ENCODE assay signal across 20 mouse cellular contexts in the genomic region with DNA sequence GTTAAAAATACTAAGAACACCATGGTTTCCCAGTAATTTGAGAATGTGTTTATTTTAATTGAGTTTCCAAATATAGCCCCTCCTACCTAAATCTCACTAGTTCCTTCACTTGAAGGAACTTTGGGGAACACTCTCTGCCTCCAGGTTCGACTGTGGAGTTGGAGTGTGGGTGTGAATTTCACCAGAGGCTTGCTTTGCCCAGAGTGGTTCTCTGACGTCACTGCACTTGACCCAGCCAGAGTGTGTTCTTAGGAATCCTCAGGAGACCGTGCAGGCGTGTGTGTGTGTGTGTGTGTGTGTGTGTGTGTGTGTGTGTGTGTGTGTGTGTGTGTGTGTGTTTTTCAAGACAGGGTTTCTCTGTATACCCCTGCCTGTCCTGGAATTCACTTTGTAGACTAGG. TPM values are rescaled to one million over a fixed set of nuclear protein-coding genes. Genes with fewer than 3 reads are reported as not detected.
DNase-seq lines count a peak whose midpoint lies in the region; ATAC-seq and TF ChIP-seq lines count a peak whose summit lies in the region.
"Had no signal": no experiment of that assay in that cellular context is flagged by ENCODE, and none has a peak within 500 bp of the region (broad histone marks: within the 10 kb centered on the region; RNA-seq: fewer than 3 reads in every experiment).

No protein-coding gene starts in this region.

- ATAC-seq in kidney, postnatal 0 days (replicated peaks; ENCODE audit: low FRiP score, low read depth) = no peak
- ATAC-seq in kidney, embryonic 14.5 days (ENCODE audit: low FRiP score, low TSS enrichment) = no peak
- ATAC-seq in stomach, postnatal 0 days (ENCODE audit: low FRiP score, low TSS enrichment) = no peak
- no peak for ATAC-seq in hindbrain, embryonic 16.5 days
- ATAC-seq: activated CD4-positive, CD25-positive, alpha-beta regulatory T cell, adult 4 months; intestine, embryonic 16.5 days; Patski had no signal

- 12% methylated on average over 4 of the region's 4 CpGs for WGBS in kidney, postnatal 0 days
- WGBS in kidney, embryonic 14.5 days = 17% methylated on average over 4 of the region's 4 CpGs
- 12% methylated on average over 4 of the region's 4 CpGs for WGBS in stomach, postnatal 0 days
- 49% methylated on average over 4 of the region's 4 CpGs for WGBS in hindbrain, embryonic 16.5 days

- H3K36me3 ChIP-seq in kidney, postnatal 0 days (ENCODE audit: insufficient read depth, low read length) = no peaks in the 10 kb centered on the region
- H3K36me3 ChIP-seq in kidney, embryonic 14.5 days (ENCODE audit: control insufficient read depth, insufficient read depth, low read length) = no peaks in the 10 kb centered on the region
- H3K36me3 ChIP-seq in stomach, postnatal 0 days (ENCODE audit: control insufficient read depth, insufficient read depth, low read length) = no peaks in the 10 kb centered on the region
- H3K36me3 ChIP-seq in hindbrain, embryonic 16.5 days (ENCODE audit: control insufficient read depth, insufficient read depth, low read length) = no peaks in the 10 kb centered on the region
- H3K36me3 ChIP-seq: forebrain, embryonic 12.5 days; heart, embryonic 12.5 days; kidney, embryonic 15.5 days; neural tube, embryonic 15.5 days had no signal

- intact Hi-C loops in heart, postnatal 14 days (cut with DNase I) = no loop called here

- no peak overlapping the region for H3K27ac ChIP-seq in kidney, postnatal 0 days
- H3K27ac ChIP-seq in kidney, embryonic 14.5 days (ENCODE audit: low read depth, low read length) = no peak overlapping the region
- H3K27ac ChIP-seq in stomach, postnatal 0 days (replicated peaks) = no peak overlapping the region
- no peak overlapping the region for H3K27ac ChIP-seq in hindbrain, embryonic 16.5 days (ENCODE audit: low read depth, low read length)
- H3K27ac ChIP-seq: forebrain, embryonic 12.5 days; hindbrain, embryonic 14.5 days; kidney, embryonic 15.5 days; liver, embryonic 14.5 days; neural tube, embryonic 15.5 days had no signal

- H3K9me3 ChIP-seq in kidney, postnatal 0 days (replicated peaks; ENCODE audit: low read length) = no peaks in the 10 kb centered on the region
- H3K9me3 ChIP-seq in kidney, embryonic 14.5 days (ENCODE audit: control insufficient read depth, low read length) = no peaks in the 10 kb centered on the region
- H3K9me3 ChIP-seq in stomach, postnatal 0 days (ENCODE audit: control insufficient read depth, low read length) = no peaks in the 10 kb centered on the region
- H3K9me3 ChIP-seq in hindbrain, embryonic 16.5 days (ENCODE audit: control insufficient read depth, low read length) = no peaks in the 10 kb centered on the region
- H3K9me3 ChIP-seq: forebrain, embryonic 12.5 days; heart, embryonic 12.5 days; kidney, embryonic 15.5 days; neural tube, embryonic 15.5 days had no signal

- H3K27me3 ChIP-seq in kidney, postnatal 0 days (ENCODE audit: insufficient read depth, low read length) = no peaks in the 10 kb centered on the region
- H3K27me3 ChIP-seq in kidney, embryonic 14.5 days (ENCODE audit: control insufficient read depth, insufficient read depth, low read length) = no peaks in the 10 kb centered on the region
- no peaks in the 10 kb centered on the region for H3K27me3 ChIP-seq in stomach, postnatal 0 days (ENCODE audit: control insufficient read depth, insufficient read depth, low read length)
- H3K27me3 ChIP-seq in hindbrain, embryonic 16.5 days (replicated peaks; ENCODE audit: control insufficient read depth, insufficient read depth, low read length) = no peaks in the 10 kb centered on the region
- H3K27me3 ChIP-seq: forebrain, embryonic 12.5 days; heart, embryonic 12.5 days; kidney, embryonic 15.5 days; neural tube, embryonic 15.5 days; Patski had no signal

- H3K9ac ChIP-seq in kidney, postnatal 0 days (ENCODE audit: low read depth, low read length) = no peak overlapping the region
- H3K9ac ChIP-seq in kidney, embryonic 14.5 days (ENCODE audit: low read depth, low read length) = no peak overlapping the region
- H3K9ac ChIP-seq in stomach, postnatal 0 days (ENCODE audit: low read length) = no peak overlapping the region
- H3K9ac ChIP-seq in hindbrain, embryonic 16.5 days (ENCODE audit: low read depth, low read length) = no peak overlapping the region
- H3K9ac ChIP-seq: forebrain, embryonic 12.5 days; heart, embryonic 12.5 days; hindbrain, embryonic 14.5 days; kidney, embryonic 15.5 days; liver, embryonic 14.5 days; neural tube, embryonic 15.5 days had no signal

- no peak for TF ChIP-seq EP300 in stomach, postnatal 0 days (optimal IDR thresholded peaks at IDR 0.05)

- no peak overlapping the region for H3K4me3 ChIP-seq in kidney, postnatal 0 days (replicated peaks; ENCODE audit: low read depth, low read length)
- H3K4me3 ChIP-seq in kidney, embryonic 14.5 days (ENCODE audit: low read length) = no peak overlapping the region
- no peak overlapping the region for H3K4me3 ChIP-seq in stomach, postnatal 0 days (ENCODE audit: low read depth, low read length)
- no peak overlapping the region for H3K4me3 ChIP-seq in hindbrain, embryonic 16.5 days (ENCODE audit: low read length)
- H3K4me3 ChIP-seq: forebrain, embryonic 12.5 days; heart, embryonic 12.5 days; kidney, embryonic 15.5 days; neural tube, embryonic 15.5 days had no signal

- peak; percentile 56 for DNase-seq in kidney, postnatal 0 days (ENCODE audit: low spot score)
- peak; percentile 90 for DNase-seq in brain, adult 2 months (ENCODE audit: low read depth, low spot score)
- peak; percentile 76 for DNase-seq in lung, postnatal 10 days
- peak; percentile 56 for DNase-seq in stomach, postnatal 0 days (ENCODE audit: low spot score)
- DNase-seq in heart, postnatal 14 days = no peak
- DNase-seq: cerebellum, adult 9-10 months; heart, adult 11 months; midbrain, embryonic 14.5 days; thymus, postnatal 36 days had no signal

- no peak for TF ChIP-seq CTCF in kidney, postnatal 0 days (IDR thresholded peaks at IDR 0.05; ENCODE audit: low read depth)
- TF ChIP-seq CTCF in stomach, postnatal 0 days (IDR thresholded peaks at IDR 0.05; ENCODE audit: low read depth) = no peak

- H3K4me1 ChIP-seq in kidney, postnatal 0 days (replicated peaks; ENCODE audit: insufficient read depth, low read length) = 0 out of 2 replicates have a peak, but pooled peaks cover 8% of the 10 kb centered on the region
- peaks cover 11% of the 10 kb centered on the region; the same call in 1 of the 2 replicates for H3K4me1 ChIP-seq in kidney, embryonic 14.5 days (ENCODE audit: control insufficient read depth, insufficient read depth, low read length)
- no peaks in the 10 kb centered on the region for H3K4me1 ChIP-seq in stomach, postnatal 0 days (replicated peaks; ENCODE audit: control insufficient read depth, insufficient read depth)
- H3K4me1 ChIP-seq in hindbrain, embryonic 16.5 days (ENCODE audit: control insufficient read depth, insufficient read depth, low read depth, low read length) = peaks cover 8% of the 10 kb centered on the region

- no peak overlapping the region for H3K4me2 ChIP-seq in kidney, postnatal 0 days (ENCODE audit: low read length)
- no peak overlapping the region for H3K4me2 ChIP-seq in kidney, embryonic 14.5 days (replicated peaks; ENCODE audit: low read depth, low read length)
- H3K4me2 ChIP-seq in stomach, postnatal 0 days (replicated peaks; ENCODE audit: low read depth) = no peak overlapping the region
- H3K4me2 ChIP-seq in hindbrain, embryonic 16.5 days (ENCODE audit: low read length) = no peak overlapping the region
- H3K4me2 ChIP-seq: forebrain, embryonic 12.5 days; heart, embryonic 12.5 days; hindbrain, embryonic 14.5 days; kidney, embryonic 15.5 days; neural tube, embryonic 15.5 days had no signal

RNA-seq across cellular contexts. Expression of a gene that starts 4.8 kb away (rescaled TPM):
- 23.6 and 23.7 TPM in 2 replicates for polyA plus RNA-seq in kidney, postnatal 0 days (2015; fragmentation: Nextera tagmentation; extraction: Ambion mirVana)
- polyA plus RNA-seq in kidney, embryonic 14.5 days (2014; fragmentation: Nextera tagmentation; extraction: Ambion mirVana) = 18.2 and 30.1 TPM in 2 replicates
- 12.4 and 12.7 TPM in 2 replicates for polyA plus RNA-seq in stomach, postnatal 0 days (2015; fragmentation: Nextera tagmentation; extraction: Ambion mirVana)
- total RNA-seq in heart, postnatal 14 days (2021) = 1 to 10 TPM; 7.6 to 8.5 TPM
- 21.3 and 24.8 TPM in 2 replicates for polyA plus RNA-seq in hindbrain, embryonic 16.5 days (2015; fragmentation: Nextera tagmentation; extraction: Ambion mirVana)

RNA-seq across cellular contexts. Expression of a gene that starts 7.7 kb away (rescaled TPM):
- polyA plus RNA-seq in kidney, postnatal 0 days (2015; fragmentation: Nextera tagmentation; extraction: Ambion mirVana) = 10.7 and 11.2 TPM in 2 replicates
- polyA plus RNA-seq in kidney, embryonic 14.5 days (2014; fragmentation: Nextera tagmentation; extraction: Ambion mirVana) = 4.4 and 7.4 TPM in 2 replicates
- 11.2 and 11.9 TPM in 2 replicates for polyA plus RNA-seq in stomach, postnatal 0 days (2015; fragmentation: Nextera tagmentation; extraction: Ambion mirVana)
- total RNA-seq in heart, postnatal 14 days (2021) = 10 to 100 TPM; 53.0 to 56.9 TPM
- 4.7 and 5.0 TPM in 2 replicates for polyA plus RNA-seq in hindbrain, embryonic 16.5 days (2015; fragmentation: Nextera tagmentation; extraction: Ambion mirVana)

RNA-seq across cellular contexts. Expression of a gene that starts 12.1 kb away (rescaled TPM):
- 34.5 and 35.1 TPM in 2 replicates for polyA plus RNA-seq in kidney, postnatal 0 days (2015; fragmentation: Nextera tagmentation; extraction: Ambion mirVana)
- 29.2 and 35.8 TPM in 2 replicates for polyA plus RNA-seq in kidney, embryonic 14.5 days (2014; fragmentation: Nextera tagmentation; extraction: Ambion mirVana)
- 22.2 and 23.5 TPM in 2 replicates for polyA plus RNA-seq in stomach, postnatal 0 days (2015; fragmentation: Nextera tagmentation; extraction: Ambion mirVana)
- total RNA-seq in heart, postnatal 14 days (2021) = 10 to 100 TPM; 13.9 to 14.5 TPM
- polyA plus RNA-seq in hindbrain, embryonic 16.5 days (2015; fragmentation: Nextera tagmentation; extraction: Ambion mirVana) = 35.4 and 35.7 TPM in 2 replicates

RNA-seq across cellular contexts. Expression of a gene that starts 26.6 kb away (rescaled TPM):
- polyA plus RNA-seq in kidney, postnatal 0 days (2015; fragmentation: Nextera tagmentation; extraction: Ambion mirVana) = 14.4 and 16.3 TPM in 2 replicates
- 19.0 and 24.4 TPM in 2 replicates for polyA plus RNA-seq in kidney, embryonic 14.5 days (2014; fragmentation: Nextera tagmentation; extraction: Ambion mirVana)
- 10.1 and 10.6 TPM in 2 replicates for polyA plus RNA-seq in stomach, postnatal 0 days (2015; fragmentation: Nextera tagmentation; extraction: Ambion mirVana)
- 1 to 10 TPM; 4.7 to 7.5 TPM for total RNA-seq in heart, postnatal 14 days (2021)
- 18.1 and 20.9 TPM in 2 replicates for polyA plus RNA-seq in hindbrain, embryonic 16.5 days (2015; fragmentation: Nextera tagmentation; extraction: Ambion mirVana)

RNA-seq across cellular contexts. Expression of a gene that starts 37.5 kb away (rescaled TPM):
- 0.39 and 0.45 TPM in 2 replicates for polyA plus RNA-seq in kidney, postnatal 0 days (2015; fragmentation: Nextera tagmentation; extraction: Ambion mirVana)
- 0.39 and 0.77 TPM in 2 replicates for polyA plus RNA-seq in kidney, embryonic 14.5 days (2014; fragmentation: Nextera tagmentation; extraction: Ambion mirVana)
- 0.12 and 0.16 TPM in 2 replicates for polyA plus RNA-seq in stomach, postnatal 0 days (2015; fragmentation: Nextera tagmentation; extraction: Ambion mirVana)
- total RNA-seq in heart, postnatal 14 days (2021) = under 1 TPM in 1 of 2 experiments, not detected in 1; 0.07 TPM
- 1.9 and 2.0 TPM in 2 replicates for polyA plus RNA-seq in hindbrain, embryonic 16.5 days (2015; fragmentation: Nextera tagmentation; extraction: Ambion mirVana)
- polyA plus RNA-seq: activated CD4-positive, CD25-positive, alpha-beta regulatory T cell, adult 4 months had no signal

Comparison
In these comparisons a context has a peak if more than half of its experiments do, and no peak if none do; other contexts are left out.
1. DNase-seq: peak in kidney, postnatal 0 days (single experiment), brain, adult 2 months (single experiment), lung, postnatal 10 days (single experiment) and stomach, postnatal 0 days (single experiment); none in heart, postnatal 14 days (0 of 2).